17 mouse cellular contexts compared by ENCODE assay signal in the genomic region with DNA sequence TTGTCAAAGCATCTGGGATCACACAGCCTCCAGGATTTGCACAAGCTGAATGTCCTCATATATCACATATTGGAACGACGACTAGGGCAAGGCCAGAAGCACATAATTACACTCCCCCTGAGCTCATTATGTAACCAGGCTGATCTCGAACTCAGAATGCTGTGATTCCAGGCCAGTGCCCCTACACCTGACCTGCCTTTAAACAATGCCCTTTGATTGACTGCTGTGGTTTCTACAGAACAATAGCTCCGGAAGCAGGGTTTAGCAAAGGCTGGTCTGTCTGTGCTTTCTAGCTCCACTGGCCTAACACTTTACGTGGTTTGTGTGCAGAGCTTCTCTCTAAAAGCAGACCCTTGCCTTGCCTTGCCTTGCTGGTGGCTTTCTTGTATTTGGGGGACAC.
DNase-seq lines count a peak whose midpoint lies in the region; ATAC-seq and TF ChIP-seq lines count a peak whose summit lies in the region.
"Had no signal": no experiment of that assay in that cellular context is flagged by ENCODE, and none has a peak within 500 bp of the region (broad histone marks: within the 10 kb centered on the region; RNA-seq: fewer than 3 reads in every experiment).

No protein-coding gene starts in this region.

- ATAC-seq in midbrain, postnatal 0 days (ENCODE audit: low FRiP score): no peak
- no peak for ATAC-seq in embryonic facial prominence, embryonic 15.5 days (ENCODE audit: insufficient number of reproducible peaks, low FRiP score, low TSS enrichment, low read depth)
- ATAC-seq: forebrain, embryonic 14.5 days had no signal

- H3K4me3 ChIP-seq in heart, embryonic 10.5 days: no peak overlapping the region
- H3K4me3 ChIP-seq in heart, adult 2 months: no peak overlapping the region
- H3K4me3 ChIP-seq in midbrain, embryonic 10.5 days: no peak overlapping the region
- no peak overlapping the region for H3K4me3 ChIP-seq in midbrain, postnatal 0 days (ENCODE audit: low read depth, low read length)
- H3K4me3 ChIP-seq in embryonic facial prominence, embryonic 15.5 days (replicated peaks): no peak overlapping the region
- H3K4me3 ChIP-seq: hindbrain, embryonic 15.5 days; liver, embryonic 15.5 days; megakaryocyte, embryonic 14.5 days; myocyte had no signal

- H3K9ac ChIP-seq in heart, adult 2 months (ENCODE audit: low read depth, low read length): no peak overlapping the region
- H3K9ac ChIP-seq in midbrain, postnatal 0 days (replicated peaks; ENCODE audit: low read length, poor library complexity, severe bottlenecking): no peak overlapping the region
- no peak overlapping the region for H3K9ac ChIP-seq in embryonic facial prominence, embryonic 15.5 days
- H3K9ac ChIP-seq: hindbrain, embryonic 15.5 days; liver, embryonic 15.5 days had no signal

- TF ChIP-seq EP300 in heart, adult 2 months (IDR thresholded peaks at IDR 0.05; ENCODE audit: insufficient read depth, low read depth, low read length): no peak

- no peak for DNase-seq in heart, embryonic 10.5 days (ENCODE audit: low spot score)
- DNase-seq in heart, adult 2 months: no peak
- DNase-seq in midbrain, embryonic 10.5 days (ENCODE audit: low spot score): no peak
- no peak for DNase-seq in midbrain, postnatal 0 days (ENCODE audit: low spot score)
- DNase-seq in natural killer cell, adult 2 months (ENCODE audit: low spot score in 2 of 2): peak; percentile 2 to 24
- no peak for DNase-seq in left cerebral cortex, postnatal 36 days (ENCODE audit: low spot score in 2 of 2)
- no peak for DNase-seq in lung, adult 18-20 months
- DNase-seq: adrenal gland, adult 2 months; cerebellum, postnatal 10 days; kidney, adult 11 months; thymus, postnatal 4 days had no signal

- WGBS in heart, embryonic 10.5 days: 75% methylated on average over 5 of the region's 5 CpGs
- WGBS in heart, adult 2 months: 64% methylated on average over 5 of the region's 5 CpGs
- WGBS in midbrain, embryonic 10.5 days: 56% methylated on average over 5 of the region's 5 CpGs
- WGBS in midbrain, postnatal 0 days: 45% methylated on average over 5 of the region's 5 CpGs
- WGBS in embryonic facial prominence, embryonic 15.5 days: 50% methylated on average over 5 of the region's 5 CpGs

- H3K36me3 ChIP-seq in heart, embryonic 10.5 days: no peaks in the 10 kb centered on the region
- H3K36me3 ChIP-seq in heart, adult 2 months (ENCODE audit: control insufficient read depth, insufficient read depth, low read length): no peaks in the 10 kb centered on the region
- H3K36me3 ChIP-seq in midbrain, embryonic 10.5 days: no peaks in the 10 kb centered on the region
- no peaks in the 10 kb centered on the region for H3K36me3 ChIP-seq in midbrain, postnatal 0 days (ENCODE audit: insufficient read depth, low read length)
- no peaks in the 10 kb centered on the region for H3K36me3 ChIP-seq in embryonic facial prominence, embryonic 15.5 days
- H3K36me3 ChIP-seq: hindbrain, embryonic 15.5 days; liver, embryonic 15.5 days had no signal

- no peaks in the 10 kb centered on the region for H3K27me3 ChIP-seq in heart, embryonic 10.5 days (ENCODE audit: insufficient read depth, poor library complexity, severe bottlenecking)
- H3K27me3 ChIP-seq in heart, adult 2 months (ENCODE audit: control insufficient read depth, insufficient read depth, low read length): no peaks in the 10 kb centered on the region
- no peaks in the 10 kb centered on the region for H3K27me3 ChIP-seq in midbrain, embryonic 10.5 days (ENCODE audit: low read depth, poor library complexity, severe bottlenecking)
- H3K27me3 ChIP-seq in midbrain, postnatal 0 days (ENCODE audit: insufficient read depth, low read length): no peaks in the 10 kb centered on the region
- H3K27me3 ChIP-seq in embryonic facial prominence, embryonic 15.5 days: no peaks in the 10 kb centered on the region
- H3K27me3 ChIP-seq: hindbrain, embryonic 15.5 days; liver, embryonic 15.5 days had no signal

- H3K4me1 ChIP-seq in heart, embryonic 10.5 days: peaks cover 16% of the 10 kb centered on the region
- no peaks in the 10 kb centered on the region; the same call in 1 of the 2 replicates for H3K4me1 ChIP-seq in heart, adult 2 months (ENCODE audit: control insufficient read depth, insufficient read depth, low read length)
- H3K4me1 ChIP-seq in midbrain, embryonic 10.5 days: peaks cover 7% of the 10 kb centered on the region
- no peaks in the 10 kb centered on the region for H3K4me1 ChIP-seq in midbrain, postnatal 0 days (ENCODE audit: insufficient read depth, low read length)
- peaks cover 29% of the 10 kb centered on the region for H3K4me1 ChIP-seq in embryonic facial prominence, embryonic 15.5 days
- H3K4me1 ChIP-seq: hindbrain, embryonic 15.5 days; liver, embryonic 15.5 days had no signal

- H3K79me2 ChIP-seq in heart, adult 2 months (replicated peaks; ENCODE audit: control insufficient read depth, insufficient read depth, low read length): no peaks in the 10 kb centered on the region

- no peak overlapping the region for H3K4me2 ChIP-seq in midbrain, postnatal 0 days (ENCODE audit: low read depth, low read length, poor library complexity, severe bottlenecking)
- no peak overlapping the region for H3K4me2 ChIP-seq in embryonic facial prominence, embryonic 15.5 days (replicated peaks)
- H3K4me2 ChIP-seq: hindbrain, embryonic 15.5 days; liver, embryonic 15.5 days had no signal

- peak overlapping the region; percentile 64; the same call in 1 of the 2 replicates for H3K27ac ChIP-seq in heart, embryonic 10.5 days
- H3K27ac ChIP-seq in heart, adult 2 months: no peak overlapping the region
- H3K27ac ChIP-seq in midbrain, embryonic 10.5 days (replicated peaks): peak overlapping the region; percentile 28; the same call in 1 of the 2 replicates
- no peak overlapping the region for H3K27ac ChIP-seq in midbrain, postnatal 0 days (ENCODE audit: low read depth, low read length)
- H3K27ac ChIP-seq in embryonic facial prominence, embryonic 15.5 days (replicated peaks): peak overlapping the region; percentile 51; the same call in 1 of the 2 replicates
- H3K27ac ChIP-seq: hindbrain, embryonic 15.5 days; liver, embryonic 15.5 days had no signal

- no peak for TF ChIP-seq CTCF in heart, adult 2 months (IDR thresholded peaks at IDR 0.05)
- no peak for TF ChIP-seq CTCF in midbrain, postnatal 0 days (IDR thresholded peaks at IDR 0.05)

- intact Hi-C loops in heart, adult 2 months (cut with DNase I): no loop called here
- intact Hi-C loops in left cerebral cortex, postnatal 36 days (cut with DNase I): no loop called here

- TF ChIP-seq POLR2A in heart, adult 2 months (IDR thresholded peaks at IDR 0.05; ENCODE audit: insufficient read depth, low read depth, low read length): no peak

- H3K9me3 ChIP-seq in heart, embryonic 10.5 days: no peaks in the 10 kb centered on the region
- no peaks in the 10 kb centered on the region for H3K9me3 ChIP-seq in midbrain, embryonic 10.5 days (replicated peaks)
- H3K9me3 ChIP-seq in midbrain, postnatal 0 days (ENCODE audit: low read length): no peaks in the 10 kb centered on the region
- H3K9me3 ChIP-seq in embryonic facial prominence, embryonic 15.5 days (replicated peaks): no peaks in the 10 kb centered on the region
- H3K9me3 ChIP-seq: hindbrain, embryonic 15.5 days; liver, embryonic 15.5 days; megakaryocyte, embryonic 14.5 days had no signal

Comparison
In these comparisons a context has a peak if more than half of its experiments do, and no peak if none do; other contexts are left out.
1. H3K27ac ChIP-seq: peak in heart, embryonic 10.5 days (single experiment), midbrain, embryonic 10.5 days (single experiment) and embryonic facial prominence, embryonic 15.5 days (single experiment); none in heart, adult 2 months (single experiment) and midbrain, postnatal 0 days (single experiment).
2. DNase-seq: peak in natural killer cell, adult 2 months (2 of 2); none in heart, embryonic 10.5 days (single experiment), heart, adult 2 months (0 of 2), midbrain, embryonic 10.5 days (single experiment), midbrain, postnatal 0 days (single experiment), left cerebral cortex, postnatal 36 days (0 of 2) and lung, adult 18-20 months (0 of 2).